Mouse (Mus musculus): ENCODE measurements at regions not wholly inside any gene's neighbourhood (a gene's known extent, or its start where the extent isn't known, plus 50 kb on each side); places are given as distances from the start of the nearest gene placed in this dataset.

DNA sequence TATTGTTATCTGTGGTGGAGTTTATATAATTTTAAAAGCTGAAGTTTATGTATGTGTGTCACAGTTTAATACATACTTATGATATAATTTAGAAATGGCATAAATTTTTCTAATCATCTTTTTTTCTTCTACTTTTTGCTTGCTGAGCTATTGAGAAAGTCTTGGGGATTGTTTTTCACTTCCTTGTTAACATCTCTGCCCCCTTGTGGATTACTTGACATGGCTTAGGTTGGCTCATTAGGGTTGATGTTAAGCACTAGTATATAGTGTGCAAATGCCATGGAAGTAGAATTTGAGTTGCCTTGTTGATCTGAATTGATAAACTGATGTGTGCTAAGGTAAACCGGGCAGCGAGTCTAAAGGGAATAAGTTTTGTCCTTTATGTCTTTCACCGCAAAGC, 72.1 kb upstream of the Abcb5 start:
- Histone ChIP-seq H3K9ac (replicated peaks; ENCODE audit: low read length) (no peak overlapping the region), H3K27ac (ENCODE audit: low read length) (no peak overlapping the region), H3K4me2 (replicated peaks; ENCODE audit: low read depth, low read length) (no peak overlapping the region), H3K4me1 (ENCODE audit: insufficient read depth, low read length) (no peaks in the 10 kb centered on the region), H3K4me3 (ENCODE audit: low read length) (no peak overlapping the region), H3K36me3 (ENCODE audit: insufficient read depth, low read length) (no peaks in the 10 kb centered on the region), H3K27me3 (ENCODE audit: insufficient read depth, low read length) (no peaks in the 10 kb centered on the region), H3K9me3 (ENCODE audit: low read length) (no peaks in the 10 kb centered on the region)
- WGBS, result 94% methylated on average over 3 of the region's 3 CpGs
- ATAC-seq (ENCODE audit: low FRiP score, low TSS enrichment), result no peak

DNA sequence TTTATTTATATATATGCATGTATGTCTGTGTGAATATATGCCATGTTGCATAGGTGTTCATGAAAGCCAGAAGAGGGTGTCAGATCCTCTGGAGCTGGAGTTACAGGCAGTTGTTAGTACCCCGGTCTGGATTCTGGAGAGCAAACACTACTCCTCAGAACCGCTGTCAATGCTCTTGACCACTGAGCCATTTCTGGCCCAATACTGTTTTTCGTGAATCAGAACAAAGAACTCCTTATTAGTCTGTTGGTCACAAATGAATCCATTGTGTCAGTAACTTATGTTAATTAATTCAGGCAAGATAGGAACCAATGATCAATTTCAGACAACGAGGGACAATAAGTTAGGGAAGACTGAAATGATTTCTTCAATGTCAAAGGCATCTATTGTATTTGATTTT, 68.6 kb upstream of the Abcb5 start:
- no peak overlapping the region for H3K4me3 ChIP-seq (ENCODE audit: low read length)
- no peak overlapping the region for H3K4me2 ChIP-seq (replicated peaks; ENCODE audit: low read depth, low read length)
- no peak for ATAC-seq (ENCODE audit: low FRiP score, low TSS enrichment)
- H3K9ac ChIP-seq (replicated peaks; ENCODE audit: low read length), result no peak overlapping the region
- H3K27me3 ChIP-seq (ENCODE audit: insufficient read depth, low read length), result no peaks in the 10 kb centered on the region
- WGBS, result 83% methylated on average over 4 of the region's 4 CpGs
- no peaks in the 10 kb centered on the region for H3K9me3 ChIP-seq (ENCODE audit: low read length)
- no peaks in the 10 kb centered on the region for H3K36me3 ChIP-seq (ENCODE audit: insufficient read depth, low read length)
- H3K27ac ChIP-seq (ENCODE audit: low read length), result no peak overlapping the region
- H3K4me1 ChIP-seq (ENCODE audit: insufficient read depth, low read length), result no peaks in the 10 kb centered on the region

DNA sequence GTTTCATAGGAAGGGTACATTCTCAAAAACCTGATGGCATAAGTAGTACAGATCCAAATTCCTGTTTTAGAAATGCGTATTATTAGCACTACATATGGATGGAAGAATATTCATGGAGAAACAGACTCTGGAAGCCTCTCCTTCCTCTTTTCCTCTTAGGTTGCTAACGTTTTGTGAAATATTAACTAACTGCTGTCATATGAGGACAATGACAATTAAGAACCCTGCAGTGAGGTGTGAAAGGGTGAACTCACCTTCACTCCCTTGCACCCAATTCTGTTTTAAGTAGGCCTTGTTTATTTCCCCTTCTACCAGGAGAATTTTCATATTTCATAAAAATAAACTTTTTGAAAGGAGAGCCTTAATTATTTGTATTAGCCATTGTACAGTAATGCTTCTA, 62.5 kb upstream of the Abcb5 start:
- Histone ChIP-seq H3K4me2 (replicated peaks; ENCODE audit: low read depth, low read length) (no peak overlapping the region), H3K36me3 (ENCODE audit: insufficient read depth, low read length) (no peaks in the 10 kb centered on the region), H3K27ac (ENCODE audit: low read length) (no peak overlapping the region), H3K27me3 (ENCODE audit: insufficient read depth, low read length) (no peaks in the 10 kb centered on the region), H3K4me1 (ENCODE audit: insufficient read depth, low read length) (no peaks in the 10 kb centered on the region), H3K9me3 (ENCODE audit: low read length) (no peaks in the 10 kb centered on the region), H3K9ac (replicated peaks; ENCODE audit: low read length) (no peak overlapping the region), H3K4me3 (ENCODE audit: low read length) (no peak overlapping the region)
- WGBS, result 79% methylated on average over 2 of the region's 2 CpGs
- ATAC-seq (ENCODE audit: low FRiP score, low TSS enrichment), result no peak

DNA sequence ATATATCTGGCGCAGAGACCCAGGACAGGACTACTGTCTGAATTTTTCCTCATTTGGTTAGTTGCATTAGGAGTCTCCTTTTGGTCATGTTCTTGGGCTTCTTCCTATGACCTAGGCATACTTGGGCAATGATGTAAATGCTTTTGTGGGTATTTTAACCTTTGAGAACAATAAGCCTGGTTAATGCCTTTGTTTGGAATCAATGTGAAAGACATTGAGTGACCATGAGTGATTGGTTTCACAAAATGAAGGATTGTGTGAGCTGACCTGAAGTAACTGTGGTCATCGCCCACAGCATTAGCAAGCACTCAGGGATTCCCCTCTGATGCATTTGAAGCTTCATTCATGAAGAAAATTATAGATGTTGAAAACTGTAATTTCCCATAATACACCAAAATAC, 61.9 kb upstream of the Abcb5 start:
- Histone ChIP-seq H3K27ac (ENCODE audit: low read length) (no peak overlapping the region), H3K4me3 (ENCODE audit: low read length) (no peak overlapping the region), H3K9ac (replicated peaks; ENCODE audit: low read length) (no peak overlapping the region), H3K9me3 (ENCODE audit: low read length) (no peaks in the 10 kb centered on the region), H3K36me3 (ENCODE audit: insufficient read depth, low read length) (no peaks in the 10 kb centered on the region), H3K27me3 (ENCODE audit: insufficient read depth, low read length) (no peaks in the 10 kb centered on the region), H3K4me2 (replicated peaks; ENCODE audit: low read depth, low read length) (no peak overlapping the region), H3K4me1 (ENCODE audit: insufficient read depth, low read length) (no peaks in the 10 kb centered on the region)
- ATAC-seq (ENCODE audit: low FRiP score, low TSS enrichment), result no peak
- 87% methylated on average over 2 of the region's 2 CpGs for WGBS

DNA sequence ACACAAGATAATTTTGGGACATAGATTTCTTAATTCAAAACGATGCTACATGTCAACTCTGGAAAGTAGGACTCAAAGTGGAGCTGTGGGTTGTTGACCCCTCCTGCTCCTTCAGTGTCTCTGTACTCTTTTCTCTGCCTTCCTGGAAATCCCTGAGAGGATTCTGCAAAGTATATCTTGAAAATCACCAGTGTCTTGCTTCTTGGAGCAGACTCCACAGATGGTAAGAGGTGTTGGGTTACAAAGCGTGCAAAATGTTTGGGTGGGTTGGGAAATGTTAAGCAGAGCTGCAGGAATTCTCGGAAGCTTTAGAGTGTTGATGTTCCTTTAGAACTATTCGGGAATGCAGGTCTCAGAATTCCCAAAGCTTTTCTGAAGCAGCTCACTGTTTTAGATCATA, 61.5 kb upstream of the Abcb5 start:
- WGBS, result 43% methylated on average over 4 of the region's 4 CpGs
- Histone ChIP-seq H3K27ac (ENCODE audit: low read length) (no peak overlapping the region), H3K9me3 (ENCODE audit: low read length) (no peaks in the 10 kb centered on the region), H3K27me3 (ENCODE audit: insufficient read depth, low read length) (no peaks in the 10 kb centered on the region), H3K4me2 (replicated peaks; ENCODE audit: low read depth, low read length) (no peak overlapping the region), H3K4me1 (ENCODE audit: insufficient read depth, low read length) (no peaks in the 10 kb centered on the region), H3K4me3 (ENCODE audit: low read length) (no peak overlapping the region), H3K36me3 (ENCODE audit: insufficient read depth, low read length) (no peaks in the 10 kb centered on the region), H3K9ac (replicated peaks; ENCODE audit: low read length) (no peak overlapping the region)
- no peak for ATAC-seq (ENCODE audit: low FRiP score, low TSS enrichment)

DNA sequence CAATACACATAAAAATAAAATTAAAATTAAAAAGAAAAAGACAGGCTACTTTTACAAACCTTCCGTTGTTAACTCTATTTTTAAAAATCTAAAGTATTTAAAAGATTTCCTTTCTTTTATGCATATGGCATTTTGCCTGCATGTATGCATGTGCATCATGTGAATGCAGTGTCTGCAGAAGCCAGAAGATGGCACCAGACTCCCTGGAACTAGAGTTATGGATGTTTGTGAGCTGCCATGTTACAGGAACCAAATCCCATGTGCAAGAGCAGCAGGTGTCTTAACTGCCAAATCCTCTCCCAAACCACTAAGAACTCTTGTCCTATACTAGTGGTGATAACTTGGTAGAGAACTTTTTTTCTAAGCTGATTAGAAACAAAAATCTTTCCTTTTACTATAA, 60.1 kb upstream of the Abcb5 start:
- WGBS, result 60% methylated on average over 1 of the region's 1 CpGs
- H3K4me3 ChIP-seq (ENCODE audit: low read length), result no peak overlapping the region
- no peaks in the 10 kb centered on the region for H3K4me1 ChIP-seq (ENCODE audit: insufficient read depth, low read length)
- H3K9ac ChIP-seq (replicated peaks; ENCODE audit: low read length), result no peak overlapping the region
- no peak overlapping the region for H3K4me2 ChIP-seq (replicated peaks; ENCODE audit: low read depth, low read length)
- no peaks in the 10 kb centered on the region for H3K36me3 ChIP-seq (ENCODE audit: insufficient read depth, low read length)
- no peak for ATAC-seq (ENCODE audit: low FRiP score, low TSS enrichment)
- no peaks in the 10 kb centered on the region for H3K9me3 ChIP-seq (ENCODE audit: low read length)
- H3K27ac ChIP-seq (ENCODE audit: low read length), result no peak overlapping the region
- no peaks in the 10 kb centered on the region for H3K27me3 ChIP-seq (ENCODE audit: insufficient read depth, low read length)

DNA sequence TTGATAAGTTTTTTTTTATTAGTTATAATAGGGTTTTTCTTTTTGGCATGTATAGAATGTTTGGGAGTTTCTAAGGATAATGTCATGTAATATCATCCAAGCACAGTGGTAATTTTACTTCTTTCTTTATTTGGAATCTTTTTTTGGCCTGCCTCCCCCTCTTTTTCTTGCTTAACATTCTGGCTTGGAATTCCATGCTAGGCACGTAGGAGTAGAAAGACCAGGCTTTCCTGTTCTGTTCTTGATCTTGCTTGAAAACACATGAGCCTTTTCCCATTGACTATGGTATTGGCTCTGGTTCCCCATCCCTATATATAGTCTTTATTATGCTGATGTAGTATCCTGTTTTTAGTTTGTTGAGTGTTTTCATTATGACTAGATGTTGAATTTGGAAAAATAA, 57.8 kb upstream of the Abcb5 start:
- WGBS, result 50% methylated on average over 1 of the region's 1 CpGs
- H3K9me3 ChIP-seq (ENCODE audit: low read length), result no peaks in the 10 kb centered on the region
- H3K4me3 ChIP-seq (ENCODE audit: low read length), result no peak overlapping the region
- no peak overlapping the region for H3K9ac ChIP-seq (replicated peaks; ENCODE audit: low read length)
- H3K4me1 ChIP-seq (ENCODE audit: insufficient read depth, low read length), result no peaks in the 10 kb centered on the region
- no peaks in the 10 kb centered on the region for H3K36me3 ChIP-seq (ENCODE audit: insufficient read depth, low read length)
- no peak overlapping the region for H3K27ac ChIP-seq (ENCODE audit: low read length)
- no peak overlapping the region for H3K4me2 ChIP-seq (replicated peaks; ENCODE audit: low read depth, low read length)
- H3K27me3 ChIP-seq (ENCODE audit: insufficient read depth, low read length), result no peaks in the 10 kb centered on the region
- no peak for ATAC-seq (ENCODE audit: low FRiP score, low TSS enrichment)
